Comparison of ENCODE assay signal across 26 mouse cellular contexts in genomic region chr7:43447801-43448200, GRCm38 (mm10). TPM values are rescaled to one million over a fixed set of nuclear protein-coding genes. Genes with fewer than 3 reads are reported as not detected.
A peak's percentile ranks its signal among the peaks of the same experiment; 100 is the strongest.
DNase-seq lines count a peak whose midpoint lies in the region; ATAC-seq and TF ChIP-seq lines count a peak whose summit lies in the region.
"Had no signal": no experiment of that assay in that cellular context is flagged by ENCODE, and none has a peak within 500 bp of the region (broad histone marks: within the 10 kb centered on the region; RNA-seq: fewer than 3 reads in every experiment).

No protein-coding gene starts in this region.

- H3K9me3 ChIP-seq in kidney, embryonic 15.5 days (replicated peaks), result no peaks in the 10 kb centered on the region
- H3K9me3 ChIP-seq: embryonic facial prominence, embryonic 15.5 days; hindbrain, embryonic 10.5 days; liver, embryonic 12.5 days; lung, embryonic 15.5 days; megakaryocyte, embryonic 14.5 days; neural tube, embryonic 15.5 days had no signal

- no peak for TF ChIP-seq EP300 in heart, adult 2 months (IDR thresholded peaks at IDR 0.05; ENCODE audit: insufficient read depth, low read depth, low read length)

- DNase-seq in heart, adult 2 months, result peak in 1 of 2 experiments; percentile 16
- DNase-seq in heart, postnatal 4 days, result no peak
- peak; percentile 68 for DNase-seq in kidney, adult 18-20 months
- peak; percentile 30 for DNase-seq in lung, postnatal 36 days
- no peak for DNase-seq in lung, postnatal 14 days
- DNase-seq in adipocyte (ENCODE audit: low spot score), result no peak
- DNase-seq: adrenal gland, postnatal 25 days; cerebellum, adult 18-20 months; cerebellum, postnatal 25 days; thymus, postnatal 36 days had no signal

- no peak for TF ChIP-seq POLR2A in heart, adult 2 months (IDR thresholded peaks at IDR 0.05; ENCODE audit: insufficient read depth, low read depth, low read length)

- peak overlapping the region; percentile 31 for H3K27ac ChIP-seq in heart, adult 2 months
- H3K27ac ChIP-seq in kidney, embryonic 15.5 days, result no peak overlapping the region
- H3K27ac ChIP-seq: embryonic facial prominence, embryonic 15.5 days; hindbrain, embryonic 10.5 days; liver, embryonic 12.5 days; lung, embryonic 15.5 days; neural tube, embryonic 15.5 days had no signal

- ATAC-seq in kidney, embryonic 15.5 days (replicated peaks; ENCODE audit: low FRiP score), result no peak
- ATAC-seq: forebrain, embryonic 16.5 days; liver, embryonic 12.5 days; midbrain, embryonic 16.5 days had no signal

- H3K4me1 ChIP-seq in heart, adult 2 months (ENCODE audit: control insufficient read depth, insufficient read depth, low read length), result peaks cover 5% of the 10 kb centered on the region; the same call in 1 of the 2 replicates
- peaks cover 13% of the 10 kb centered on the region for H3K4me1 ChIP-seq in kidney, embryonic 15.5 days

- H3K36me3 ChIP-seq in heart, adult 2 months (ENCODE audit: control insufficient read depth, insufficient read depth, low read length), result no peaks in the 10 kb centered on the region
- peaks cover 23% of the 10 kb centered on the region for H3K36me3 ChIP-seq in kidney, embryonic 15.5 days

- H3K9ac ChIP-seq in heart, adult 2 months (ENCODE audit: low read depth, low read length), result no peak overlapping the region
- H3K9ac ChIP-seq in kidney, embryonic 15.5 days, result no peak overlapping the region
- H3K9ac ChIP-seq: embryonic facial prominence, embryonic 15.5 days; liver, embryonic 12.5 days; lung, embryonic 15.5 days; neural tube, embryonic 15.5 days had no signal

- H3K4me3 ChIP-seq in heart, adult 2 months, result no peak overlapping the region
- H3K4me3 ChIP-seq in kidney, embryonic 15.5 days (replicated peaks), result no peak overlapping the region
- H3K4me3 ChIP-seq: embryonic facial prominence, embryonic 15.5 days; hindbrain, embryonic 10.5 days; liver, embryonic 12.5 days; lung, embryonic 15.5 days; neural tube, embryonic 15.5 days had no signal

- no peak overlapping the region for H3K4me2 ChIP-seq in kidney, embryonic 15.5 days
- H3K4me2 ChIP-seq: embryonic facial prominence, embryonic 15.5 days; liver, embryonic 12.5 days; lung, embryonic 15.5 days; neural tube, embryonic 15.5 days had no signal

- TF ChIP-seq CTCF in heart, adult 2 months (IDR thresholded peaks at IDR 0.05), result no peak

- 54% methylated on average over 4 of the region's 4 CpGs for WGBS in heart, adult 2 months
- WGBS in kidney, embryonic 15.5 days, result 86% methylated on average over 4 of the region's 4 CpGs

- intact Hi-C loops in heart, adult 2 months (cut with DNase I), result loop anchor here (5.0 kb wide), 1 partner anchor 134 kb away; no protein-coding TSS in a partner anchor

- H3K27me3 ChIP-seq in heart, adult 2 months (ENCODE audit: control insufficient read depth, insufficient read depth, low read length), result no peaks in the 10 kb centered on the region
- H3K27me3 ChIP-seq in kidney, embryonic 15.5 days, result no peaks in the 10 kb centered on the region
- H3K27me3 ChIP-seq: CH12.LX; embryonic facial prominence, embryonic 15.5 days; liver, embryonic 12.5 days; lung, embryonic 15.5 days; megakaryocyte, embryonic 14.5 days; neural tube, embryonic 15.5 days had no signal

- H3K79me2 ChIP-seq in heart, adult 2 months (replicated peaks; ENCODE audit: control insufficient read depth, insufficient read depth, low read length), result no peaks in the 10 kb centered on the region; the same call in 1 of the 2 replicates

RNA-seq across cellular contexts. Expression of gene Gm45233, which starts 3.9 kb away (rescaled TPM):
- under 1 TPM; 0.73 to 0.82 TPM for total RNA-seq in heart, adult 2 months (2021)
- 2.2 and 4.7 TPM in 2 replicates for polyA plus RNA-seq in heart, adult 2 months (2012; rRNA removed)
- total RNA-seq in heart, postnatal 4 days (2021), result 1 to 10 TPM; 2.9 to 3.0 TPM
- 0.35 and 0.66 TPM in 2 replicates for polyA plus RNA-seq in kidney, embryonic 15.5 days (2015; fragmentation: Nextera tagmentation; extraction: Ambion mirVana)
- total RNA-seq: CH12.LX, MEL had no signal
- polyA plus RNA-seq: large intestine, adult 2 months had no signal

RNA-seq across cellular contexts. Expression of gene Etfb, which starts 3.9 kb away (rescaled TPM):
- 1,000 to 10,000 TPM; 1,250 to 1,384 TPM for total RNA-seq in heart, adult 2 months (2021)
- polyA plus RNA-seq in heart, adult 2 months (2012; rRNA removed), result 731 and 1,097 TPM in 2 replicates
- 100 to 1,000 TPM; 882 to 955 TPM for total RNA-seq in heart, postnatal 4 days (2021)
- 348 and 355 TPM in 2 replicates for polyA plus RNA-seq in kidney, embryonic 15.5 days (2015; fragmentation: Nextera tagmentation; extraction: Ambion mirVana)

RNA-seq across cellular contexts. Expression of gene Cldnd2, which starts 7.2 kb away (rescaled TPM):
- not detected for total RNA-seq in heart, adult 2 months (2021)
- polyA plus RNA-seq in heart, adult 2 months (2012; rRNA removed), result not detected in 2 replicates
- total RNA-seq in heart, postnatal 4 days (2021), result not detected
- polyA plus RNA-seq in kidney, embryonic 15.5 days (2015; fragmentation: Nextera tagmentation; extraction: Ambion mirVana), result not detected in 2 replicates
- total RNA-seq: adrenal gland, postnatal 25 days; CH12.LX; heart, adult 8-10 months; layer of hippocampus, postnatal 14 days; MEL had no signal
- polyA plus RNA-seq: embryonic facial prominence, embryonic 15.5 days; forebrain, embryonic 16.5 days; hindbrain, embryonic 10.5 days; large intestine, adult 2 months; limb, embryonic 11.5 days; liver, embryonic 12.5 days; lung, embryonic 15.5 days; midbrain, embryonic 16.5 days; neural tube, embryonic 15.5 days had no signal

RNA-seq across cellular contexts. Expression of gene Nkg7, which starts 10.9 kb away (rescaled TPM):
- not detected for total RNA-seq in heart, adult 2 months (2021)
- polyA plus RNA-seq in heart, adult 2 months (2012; rRNA removed), result 1.6 and 4.9 TPM in 2 replicates
- total RNA-seq in heart, postnatal 4 days (2021), result not detected
- polyA plus RNA-seq in kidney, embryonic 15.5 days (2015; fragmentation: Nextera tagmentation; extraction: Ambion mirVana), result 0.32 TPM in 1 of 2 replicates, not detected in the other
- total RNA-seq: CH12.LX; layer of hippocampus, postnatal 14 days; MEL had no signal
- polyA plus RNA-seq: forebrain, embryonic 16.5 days; hindbrain, embryonic 10.5 days; midbrain, embryonic 16.5 days; neural tube, embryonic 15.5 days; testis, adult 2 months had no signal

RNA-seq across cellular contexts. Expression of gene Vsig10l, which starts 15.2 kb away (rescaled TPM):
- 1 to 10 TPM; 1.0 to 1.1 TPM for total RNA-seq in heart, adult 2 months (2021)
- 3.0 TPM in 2 replicates for polyA plus RNA-seq in heart, adult 2 months (2012; rRNA removed)
- 1 to 10 TPM; 4.1 to 6.3 TPM for total RNA-seq in heart, postnatal 4 days (2021)
- 4.6 and 5.4 TPM in 2 replicates for polyA plus RNA-seq in kidney, embryonic 15.5 days (2015; fragmentation: Nextera tagmentation; extraction: Ambion mirVana)

Comparison
In these comparisons a context has a peak if more than half of its experiments do, and no peak if none do; other contexts are left out.
1. DNase-seq: peak in kidney, adult 18-20 months (single experiment) and lung, postnatal 36 days (single experiment); none in heart, postnatal 4 days (single experiment), lung, postnatal 14 days (single experiment) and adipocyte (single experiment).